Mouse (Mus musculus): Measurements from ENCODE around the gene Ifitm3.

The Ifitm3 gene

DNA sequence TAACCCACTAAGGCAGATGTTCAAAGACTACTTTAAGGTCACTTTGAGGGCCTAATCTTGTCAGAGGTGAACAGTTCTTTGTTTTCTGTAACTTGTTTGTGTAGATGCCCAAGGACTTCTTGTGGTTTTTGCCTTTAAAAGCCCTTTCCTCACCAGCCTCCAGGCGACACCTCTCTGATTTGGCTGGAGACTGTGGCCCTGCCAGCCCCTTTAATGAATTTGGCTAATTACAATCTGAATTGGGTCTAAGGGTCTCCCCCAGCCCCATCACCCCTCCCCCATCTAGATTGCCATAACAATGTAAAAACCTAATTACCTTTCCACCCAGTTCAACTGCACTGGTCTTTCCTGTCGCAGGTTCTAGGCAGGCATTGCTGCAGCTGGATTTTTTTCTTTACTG, 47.8 kb downstream of the Ifitm3 start:
- DNase-seq (ENCODE audit: low spot score in 2 of 2): no peak

DNA sequence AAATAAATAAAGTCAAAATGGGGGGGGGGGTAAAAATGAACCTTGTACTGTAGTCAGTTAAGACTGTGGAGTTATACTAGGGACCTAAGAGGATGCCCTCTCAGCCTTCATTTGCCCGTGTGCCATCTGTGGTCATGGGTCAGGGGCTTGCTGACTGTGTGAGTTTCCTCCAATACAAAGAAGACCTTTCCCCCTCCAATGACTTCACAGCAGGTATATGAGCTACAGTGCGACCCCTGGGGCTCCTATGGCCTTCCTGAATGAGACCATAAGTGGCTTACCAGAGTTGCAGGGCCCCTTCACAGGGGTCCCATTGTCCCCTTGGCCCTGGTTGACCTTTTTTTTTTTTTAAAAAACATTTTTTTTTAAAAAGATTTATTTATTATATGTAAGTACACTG, 49.2 kb downstream of the Ifitm3 start:
- DNase-seq (ENCODE audit: low spot score in 2 of 2): no peak

DNA sequence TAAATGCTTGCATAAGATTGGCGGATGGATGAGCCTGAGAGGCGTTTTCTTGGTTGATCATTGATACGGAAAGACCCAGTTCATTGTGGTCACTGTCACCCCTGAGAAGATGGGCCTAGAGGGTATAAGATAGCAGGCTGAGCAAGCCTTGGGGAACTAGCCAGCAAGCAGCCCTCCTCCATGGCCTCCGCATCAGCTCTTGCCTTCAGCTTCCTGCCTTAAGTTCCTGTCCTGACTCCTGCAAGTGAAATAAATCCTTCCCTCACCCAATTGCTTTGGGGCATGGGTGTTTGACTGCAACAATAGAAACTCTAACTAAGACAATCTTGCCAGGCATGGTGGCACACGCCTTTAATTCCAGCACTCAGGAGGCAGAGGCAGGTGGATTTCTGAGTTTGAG, 50.5 kb downstream of the Ifitm3 start:
- DNase-seq (ENCODE audit: low spot score in 2 of 2): no peak
